Mouse (Mus musculus) ES-Bruce4 (cell line): Measurements from ENCODE around the gene Fgfr2.

ENCODE experiments used
- CTCF ChIP-seq: IDR thresholded peaks from one replicate; pipeline ENCODE4 v1.8.1; 2011; ENCODE audit warnings: low read depth, low read length
- EP300 ChIP-seq: IDR thresholded peaks from 2 replicates; pipeline ENCODE4 v1.6.1; 2011; ENCODE audit warnings: low read depth, low read length; ENCODE audit not compliant: insufficient read depth
- POLR2A ChIP-seq: IDR thresholded peaks from one replicate; pipeline ENCODE4 v1.8.1; 2011; ENCODE audit warnings: low read length; ENCODE audit not compliant: insufficient read depth

DNA sequence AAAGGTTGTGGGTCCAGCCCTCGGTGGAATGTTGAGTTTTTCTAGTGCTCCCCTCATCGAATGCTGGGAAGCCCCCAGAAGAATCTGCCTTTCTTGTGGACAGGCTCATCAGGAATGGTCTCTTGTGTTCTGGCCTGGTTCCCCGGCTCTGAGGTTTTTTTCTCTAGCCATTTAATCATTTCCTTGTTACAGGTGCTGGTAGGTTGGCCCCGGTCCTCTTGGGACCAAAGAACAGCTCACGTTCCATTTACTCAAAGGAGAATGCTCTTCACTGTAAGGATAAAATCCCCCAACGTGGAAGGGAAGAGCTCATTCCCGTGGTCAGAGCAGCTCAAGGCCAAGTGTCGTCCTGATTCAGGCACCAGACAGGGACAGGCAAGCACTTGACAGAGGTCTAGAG, 113.5 kb downstream of the Fgfr2 start:
- TF ChIP-seq CTCF (no peak), EP300 (no peak), POLR2A (no peak)
